Mouse (Mus musculus) E14TG2a.4 (cell line): ENCODE data around the gene H2al3.

Experiments used
- H3K27me3 ChIP-seq: 2 replicates; pipeline ENCODE4 v1.6.1; 2014; ENCODE audit warnings: low read length, control low read depth; ENCODE audit not compliant: insufficient read depth
- H3K36me3 ChIP-seq: 2 replicates; pipeline ENCODE4 v1.6.1; 2014; ENCODE audit warnings: low read length, control low read depth; ENCODE audit not compliant: insufficient read depth
- H3K4me1 ChIP-seq: replicated peaks from 2 replicates; pipeline ENCODE4 v1.6.1; 2014; ENCODE audit warnings: low read depth, low read length, control low read depth
- H3K4me3 ChIP-seq: replicated peaks from 2 replicates; pipeline ENCODE4 v1.5.1; 2014; ENCODE audit warnings: mild to moderate bottlenecking, low read length
- H3K9me3 ChIP-seq: 2 replicates; pipeline ENCODE4 v1.6.1; 2014; ENCODE audit warnings: low read length, control low read depth
- CTCF ChIP-seq: conservative IDR thresholded peaks from 2 replicates; pipeline ENCODE4 v1.5.1; 2014; ENCODE audit warnings: low read length
- NANOG ChIP-seq: IDR thresholded peaks from 2 replicates; pipeline ENCODE4 v1.6.1; 2014; ENCODE audit warnings: borderline replicate concordance, low read length, mixed read lengths
- POU5F1 ChIP-seq: IDR thresholded peaks from 2 replicates; pipeline ENCODE4 v1.6.1; 2014; ENCODE audit warnings: low read length, borderline replicate concordance

Gene H2al3

GRCm38 (mm10) chrX:9849403-9849802 lies at the start of gene H2al3:
Gene H2al3 (plus strand): TSS chrX:9849703.
- H3K36me3 ChIP-seq = no peaks in the 10 kb centered on the region
- TF ChIP-seq CTCF (no peak), NANOG (no peak), POU5F1 (no peak)

GRCm38 (mm10) chrX:9810101-9810500 lies 39.4 kb upstream of the H2al3 start:
- TF ChIP-seq POU5F1 (no peak), CTCF (no peak), NANOG (no peak)
- no peak overlapping the region for H3K4me3 ChIP-seq
- H3K4me1 ChIP-seq = no peaks in the 10 kb centered on the region
- H3K27me3 ChIP-seq = no peaks in the 10 kb centered on the region
- H3K36me3 ChIP-seq = no peaks in the 10 kb centered on the region
- H3K9me3 ChIP-seq = no peaks in the 10 kb centered on the region

More at GRCm38 (mm10) chrX:9849403-9849802, at the start of gene H2al3:
- Histone ChIP-seq H3K4me3 (no peak within 1 kb of the TSS), H3K27me3 (no peaks in the 10 kb centered on the region), H3K4me1 (no peaks in the 10 kb centered on the region), H3K9me3 (no peaks in the 10 kb centered on the region)

GRCm38 (mm10) chrX:9812469-9812868 lies 37.0 kb upstream of the H2al3 start:
- H3K4me1 ChIP-seq = no peaks in the 10 kb centered on the region
- TF ChIP-seq POU5F1 = no peak
- TF ChIP-seq CTCF = no peak
- TF ChIP-seq NANOG = no peak
- H3K9me3 ChIP-seq = no peaks in the 10 kb centered on the region; the same call in 1 of the 2 replicates
- H3K4me3 ChIP-seq = no peak overlapping the region
- H3K36me3 ChIP-seq = no peaks in the 10 kb centered on the region
- no peaks in the 10 kb centered on the region for H3K27me3 ChIP-seq

GRCm38 (mm10) chrX:9834779-9835178 lies 14.7 kb upstream of the H2al3 start:
- Histone ChIP-seq H3K4me3 (no peak overlapping the region), H3K36me3 (no peaks in the 10 kb centered on the region), H3K4me1 (no peaks in the 10 kb centered on the region)

GRCm38 (mm10) chrX:9846628-9847027 lies 2.9 kb upstream of the H2al3 start, which contains the start of gene Hypm:
Gene Hypm (plus strand): TSS chrX:9846928.
- Histone ChIP-seq H3K4me3 (no peak within 1 kb of the TSS), H3K36me3 (no peaks in the 10 kb centered on the region), H3K27me3 (no peaks in the 10 kb centered on the region), H3K9me3 (no peaks in the 10 kb centered on the region), H3K4me1 (no peaks in the 10 kb centered on the region)
- TF ChIP-seq POU5F1 (no peak), CTCF (no peak), NANOG (no peak)

More at GRCm38 (mm10) chrX:9834779-9835178, 14.7 kb upstream of the H2al3 start:
- Histone ChIP-seq H3K27me3 (no peaks in the 10 kb centered on the region), H3K9me3 (no peaks in the 10 kb centered on the region)
- TF ChIP-seq CTCF (no peak), POU5F1 (no peak), NANOG (no peak)

- H3K4me1 ChIP-seq = no peaks in the 10 kb centered on the region
- no peaks in the 10 kb centered on the region for H3K36me3 ChIP-seq
- no peak for TF ChIP-seq CTCF
- TF ChIP-seq NANOG = no peak
- TF ChIP-seq POU5F1 = no peak
- no peak overlapping the region for H3K4me3 ChIP-seq
- no peaks in the 10 kb centered on the region for H3K9me3 ChIP-seq
- H3K27me3 ChIP-seq = no peaks in the 10 kb centered on the region
Measured at GRCm38 (mm10) chrX:9861859-9862258, 12.4 kb downstream of the H2al3 start.

GRCm38 (mm10) chrX:9875519-9875918 lies 26.0 kb downstream of the H2al3 start:
- TF ChIP-seq POU5F1 = no peak
- TF ChIP-seq CTCF = no peak
- H3K4me1 ChIP-seq = no peaks in the 10 kb centered on the region
- no peaks in the 10 kb centered on the region for H3K36me3 ChIP-seq
- no peaks in the 10 kb centered on the region for H3K27me3 ChIP-seq
- no peak overlapping the region for H3K4me3 ChIP-seq
- H3K9me3 ChIP-seq = no peaks in the 10 kb centered on the region

GRCm38 (mm10) chrX:9885322-9885721 lies 35.8 kb downstream of the H2al3 start, which contains the start of gene Sytl5:
Gene Sytl5 (plus strand): TSS chrX:9885622.
- Histone ChIP-seq H3K4me3 (no peak within 1 kb of the TSS), H3K4me1 (no peaks in the 10 kb centered on the region), H3K36me3 (no peaks in the 10 kb centered on the region), H3K9me3 (no peaks in the 10 kb centered on the region), H3K27me3 (no peaks in the 10 kb centered on the region)
- TF ChIP-seq NANOG (no peak), CTCF (no peak), POU5F1 (no peak)
